Mouse (Mus musculus) spleen, embryonic (tissue): ENCODE data around the gene Iqsec1.

Source experiments
- CTCF ChIA-PET: fragments of 350-600 bp; sonication (Branson Sonifier 250); formaldehyde crosslinking; loops from one replicate; lab custom pipeline; 2022; lab: Charles Lee

Iqsec1 gene

DNA sequence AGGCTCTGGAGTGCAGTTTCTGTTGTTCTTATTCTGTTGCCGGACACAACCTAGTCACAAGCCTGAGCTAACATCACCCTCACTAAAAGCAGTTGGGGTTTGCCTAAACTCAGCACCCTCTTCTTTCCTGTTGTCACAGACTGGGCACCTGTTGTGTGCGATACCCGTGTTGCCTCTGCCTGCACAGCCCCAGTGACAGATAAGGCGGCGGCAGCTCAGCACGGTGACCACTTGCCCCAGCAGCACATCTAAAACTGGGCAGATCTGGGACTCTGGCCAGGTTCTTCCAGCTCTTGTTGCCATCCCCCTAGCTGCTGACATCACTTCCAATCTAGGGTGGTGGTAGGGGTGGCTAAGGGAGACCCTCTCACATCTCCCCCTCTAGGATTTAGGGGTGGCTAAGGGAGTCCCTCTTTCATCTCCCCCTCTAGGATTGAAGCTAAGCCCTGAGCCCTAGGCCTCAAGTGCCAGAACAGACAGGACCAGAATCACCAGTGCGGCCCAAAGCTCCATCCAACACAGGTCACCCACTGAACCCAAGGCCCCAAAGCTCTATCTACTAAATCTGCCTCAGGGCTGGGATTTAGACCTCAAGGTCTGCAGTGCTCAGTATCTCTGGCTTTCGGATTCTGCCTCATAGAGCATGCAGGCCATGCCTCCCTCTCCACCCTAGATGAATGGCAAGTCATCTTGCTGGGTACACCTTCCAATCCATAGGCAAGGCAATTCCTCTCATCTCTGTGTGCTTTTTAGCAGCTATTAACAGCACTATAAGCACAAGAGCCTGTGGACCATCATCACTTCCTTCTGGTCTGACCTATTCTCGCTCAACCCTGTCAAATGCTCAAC, 278.3 kb downstream of the Iqsec1 start:
- CTCF ChIA-PET = interaction anchor here (0.7 kb wide), 1 partner anchor 38 kb away, joined by 11 read pairs; no protein-coding TSS in a partner anchor

DNA sequence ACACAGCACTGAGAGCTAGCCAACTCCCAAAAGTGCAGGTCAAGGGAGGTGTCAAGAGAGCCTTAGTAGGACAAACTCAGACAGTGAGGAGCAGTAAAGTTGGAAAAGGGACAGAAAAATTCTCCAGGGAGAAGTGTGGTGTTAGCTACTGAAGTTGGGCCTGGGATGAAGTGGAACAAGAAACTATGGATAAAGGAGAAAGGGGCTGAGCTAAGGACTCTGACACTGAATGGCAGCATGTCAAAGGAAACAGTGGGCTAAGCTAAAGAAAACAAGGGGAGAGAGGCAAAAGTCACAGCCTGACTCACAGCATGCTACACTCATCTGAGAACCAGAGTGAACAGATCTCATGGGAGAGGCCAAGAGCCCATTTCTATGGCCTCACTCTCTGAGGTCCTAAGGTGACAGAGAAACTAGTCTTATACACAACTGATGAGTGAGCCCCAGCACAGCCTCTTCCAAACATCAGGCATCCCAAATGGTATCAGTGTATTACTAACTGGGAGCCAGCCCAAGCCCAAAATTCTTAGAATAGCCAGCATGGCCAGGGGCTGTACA, 280.3 kb downstream of the Iqsec1 start:
- CTCF ChIA-PET = no interaction called here

DNA sequence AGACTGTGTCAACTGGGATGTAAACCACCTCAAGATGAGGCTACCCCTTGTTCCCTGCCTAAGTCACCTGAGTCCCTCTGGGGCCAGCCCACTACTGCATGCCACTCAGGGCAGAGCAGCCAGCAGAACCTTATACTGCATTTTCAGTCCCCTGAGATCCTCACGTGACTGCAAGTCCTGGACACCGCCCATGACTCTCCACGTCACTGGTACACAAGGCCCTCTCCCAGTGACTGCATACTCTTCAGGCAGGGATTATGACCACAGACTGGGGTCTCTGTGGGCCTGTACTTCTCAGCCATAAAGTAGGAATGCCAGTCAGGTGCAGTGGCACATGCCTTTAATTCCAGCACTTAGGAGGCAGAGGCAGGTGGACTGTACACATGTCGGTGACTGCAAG, 281.3 kb downstream of the Iqsec1 start:
- CTCF ChIA-PET = no interaction called here

DNA sequence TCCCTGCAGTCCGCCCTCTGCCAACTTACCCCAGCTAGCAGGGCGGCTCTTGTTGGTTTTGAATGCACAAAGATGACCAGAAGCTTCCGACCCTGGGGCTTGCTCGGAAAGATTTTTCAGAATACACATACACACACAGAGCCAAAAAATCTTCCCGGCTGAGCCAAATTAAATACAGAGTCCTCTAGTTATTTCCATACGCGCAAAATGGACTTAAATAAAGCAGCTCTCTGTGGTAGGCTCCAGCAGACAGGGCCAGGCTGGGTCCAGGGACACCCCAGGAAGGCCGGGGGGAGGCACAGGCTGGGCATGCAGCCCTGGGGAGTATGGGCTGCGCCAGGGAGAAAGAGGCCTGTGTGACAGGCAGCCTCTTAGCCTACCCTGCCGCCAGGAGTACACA, 282.0 kb downstream of the Iqsec1 start:
- CTCF ChIA-PET = no interaction called here

DNA sequence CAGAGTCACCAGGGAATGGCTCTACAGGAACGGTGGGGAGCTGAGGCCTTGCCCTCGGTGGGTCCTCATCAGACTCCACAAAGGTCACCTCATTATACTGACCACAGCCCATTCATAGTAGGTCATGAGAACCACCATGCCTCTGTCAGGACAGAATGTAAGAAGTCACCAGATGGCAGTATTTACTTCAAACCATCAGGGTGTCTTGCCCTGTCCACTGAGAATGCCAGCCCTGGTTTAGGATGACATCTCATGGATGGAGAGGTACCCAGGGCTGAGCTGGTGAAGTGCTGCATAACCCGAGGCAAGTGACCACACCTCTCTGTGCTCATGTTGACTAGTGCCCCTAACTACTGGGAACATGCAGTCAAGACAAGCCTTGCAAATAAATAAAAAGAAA, 282.7 kb downstream of the Iqsec1 start:
- CTCF ChIA-PET = no interaction called here

DNA sequence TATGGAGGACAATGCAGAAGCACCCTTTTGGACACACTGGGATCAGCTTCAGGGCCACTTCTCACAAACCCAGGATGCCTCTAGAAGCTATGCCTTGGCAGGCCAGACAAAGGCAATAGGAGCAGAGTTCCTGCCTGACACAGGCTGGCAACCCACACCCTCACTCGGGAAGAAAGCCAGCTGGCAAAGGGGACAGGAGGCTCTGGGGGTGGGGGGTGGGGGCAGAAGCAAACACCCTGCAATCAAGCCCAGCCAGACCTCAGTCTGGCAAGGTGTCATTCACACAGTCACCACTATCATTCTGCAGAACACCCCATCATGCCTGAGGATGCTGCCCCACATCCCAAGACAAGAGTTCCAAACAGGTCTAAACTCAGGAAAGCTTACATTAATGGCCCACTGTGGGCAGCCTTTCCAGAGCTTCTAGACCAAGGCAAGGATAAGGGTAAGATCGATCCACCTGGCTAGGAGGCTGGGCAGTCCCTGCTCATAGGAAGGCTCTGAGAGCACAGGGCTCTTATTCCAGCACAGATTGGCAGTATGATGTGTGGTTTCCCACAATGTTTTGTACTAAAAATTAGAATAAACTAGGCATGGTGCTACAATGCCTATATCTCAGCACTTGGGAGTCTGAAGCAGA, 283.7 kb downstream of the Iqsec1 start:
- CTCF ChIA-PET = no interaction called here

DNA sequence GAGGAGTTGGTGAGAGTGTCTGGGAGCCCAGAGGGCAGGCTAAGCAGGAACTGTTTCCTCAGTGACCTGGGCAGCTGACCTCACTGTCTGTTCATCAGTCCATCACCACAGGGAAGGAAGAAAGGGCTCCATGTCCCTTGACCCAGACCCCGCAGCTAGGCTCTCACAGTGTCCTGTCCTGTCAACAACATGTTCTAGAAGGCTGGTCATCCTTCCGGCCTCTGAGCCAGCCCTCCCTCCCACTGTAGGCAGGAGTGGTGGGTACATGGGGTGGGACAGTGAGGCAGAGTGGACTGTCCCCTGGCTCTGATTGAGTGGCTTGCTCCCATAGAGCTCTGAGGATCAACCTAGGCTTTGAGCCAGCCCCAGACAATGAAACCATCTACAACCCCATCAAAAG, 284.7 kb downstream of the Iqsec1 start:
- CTCF ChIA-PET = no interaction called here

DNA sequence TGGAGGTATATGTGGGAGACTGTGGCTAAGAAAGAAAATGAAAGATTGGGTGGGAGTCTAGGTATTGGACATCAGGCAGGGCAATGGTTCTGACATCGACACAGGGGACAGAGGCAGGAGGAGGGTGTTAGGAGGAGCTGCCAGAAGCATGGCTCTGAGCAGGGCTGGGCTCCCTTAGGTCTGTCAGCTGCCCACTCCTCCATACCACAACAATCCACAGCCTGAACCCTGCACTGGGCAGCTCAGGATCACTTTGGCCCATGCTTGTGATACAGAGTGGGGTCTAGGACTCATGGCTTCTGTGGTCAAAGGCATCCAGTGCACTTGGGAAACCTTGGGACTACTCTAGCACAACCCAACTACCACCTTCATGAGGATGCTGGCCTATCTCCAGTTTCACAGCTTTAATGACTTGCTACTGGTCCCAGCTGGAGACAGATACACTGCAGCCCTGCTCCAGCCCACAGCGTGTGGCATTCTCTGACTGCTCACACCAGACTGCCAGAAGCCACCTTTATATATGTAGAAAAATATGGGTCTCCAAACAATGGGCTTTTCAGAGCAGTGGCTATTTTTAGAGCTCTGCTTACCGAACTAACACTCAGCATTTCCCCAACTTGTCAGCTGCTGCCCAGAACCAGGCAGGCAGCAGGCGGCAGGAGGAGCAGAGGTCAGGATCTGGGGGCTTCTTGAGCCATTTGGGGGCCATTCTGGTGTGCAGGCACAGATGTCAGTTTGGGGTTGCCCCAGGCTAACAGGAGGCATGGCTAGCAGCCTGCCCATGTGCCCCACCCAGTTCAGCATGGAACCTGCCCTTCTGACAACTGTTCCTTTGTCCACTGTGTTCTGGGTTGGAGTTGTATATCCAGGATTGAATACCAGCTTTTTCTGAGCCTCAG, 285.4 kb downstream of the Iqsec1 start:
- CTCF ChIA-PET = no interaction called here

DNA sequence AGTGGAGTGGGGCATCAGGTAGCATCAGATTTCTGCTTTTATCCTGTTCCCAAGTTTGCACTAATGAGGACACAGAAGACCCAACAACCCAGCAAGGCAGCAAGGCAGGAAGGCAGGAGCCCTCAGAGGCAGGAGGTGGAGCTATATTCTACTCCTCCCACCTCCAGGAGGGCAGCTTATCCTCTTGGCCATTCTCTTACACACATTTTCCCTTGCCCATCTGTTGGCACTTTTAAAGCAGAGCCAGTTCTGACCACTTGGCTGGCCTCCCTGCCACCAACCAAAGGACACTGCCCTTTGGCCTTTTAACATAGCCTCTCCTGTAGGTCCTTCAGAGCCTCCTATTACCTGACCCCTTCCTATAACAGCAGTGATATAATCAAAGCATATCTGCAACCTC, 286.3 kb downstream of the Iqsec1 start:
- CTCF ChIA-PET = no interaction called here

DNA sequence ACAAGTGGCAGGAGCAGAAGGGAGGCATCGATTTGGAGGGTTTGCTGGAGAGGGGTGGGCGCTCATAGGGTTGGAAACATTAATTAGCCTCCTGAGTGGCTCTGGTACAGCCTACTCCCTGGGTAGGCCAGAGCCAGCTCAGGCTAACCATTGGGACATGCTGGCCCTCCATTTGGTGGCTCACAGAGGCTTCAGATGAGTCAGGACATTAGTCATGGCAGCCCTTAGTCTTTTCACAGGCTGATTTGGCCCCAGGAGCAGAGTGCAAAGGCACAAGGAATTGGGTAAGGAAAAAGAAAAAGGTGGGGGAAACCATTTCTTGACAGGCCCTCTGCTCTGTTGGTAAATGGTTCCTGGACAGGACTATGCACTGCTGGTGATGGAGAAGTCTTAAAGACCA, 287.1 kb downstream of the Iqsec1 start:
- CTCF ChIA-PET = no interaction called here

DNA sequence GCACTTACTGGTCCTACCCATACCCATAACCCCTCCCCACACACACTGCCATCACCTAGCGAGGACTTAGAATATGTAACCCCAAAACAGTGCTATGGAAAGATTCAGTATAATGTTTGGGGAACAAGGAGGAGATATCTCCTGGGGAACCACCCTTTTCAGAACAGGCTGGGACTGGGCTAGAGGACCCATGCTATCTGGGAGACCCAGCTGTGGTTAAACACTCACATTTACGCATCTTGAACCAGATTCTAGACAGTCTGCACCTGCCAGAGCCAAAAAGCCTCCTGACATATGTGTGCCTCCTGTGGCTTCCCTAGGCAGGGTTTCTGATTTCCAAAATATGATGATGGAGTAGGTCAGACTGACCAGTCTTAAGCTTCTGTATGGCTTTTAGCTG, 287.7 kb downstream of the Iqsec1 start:
- CTCF ChIA-PET = no interaction called here

DNA sequence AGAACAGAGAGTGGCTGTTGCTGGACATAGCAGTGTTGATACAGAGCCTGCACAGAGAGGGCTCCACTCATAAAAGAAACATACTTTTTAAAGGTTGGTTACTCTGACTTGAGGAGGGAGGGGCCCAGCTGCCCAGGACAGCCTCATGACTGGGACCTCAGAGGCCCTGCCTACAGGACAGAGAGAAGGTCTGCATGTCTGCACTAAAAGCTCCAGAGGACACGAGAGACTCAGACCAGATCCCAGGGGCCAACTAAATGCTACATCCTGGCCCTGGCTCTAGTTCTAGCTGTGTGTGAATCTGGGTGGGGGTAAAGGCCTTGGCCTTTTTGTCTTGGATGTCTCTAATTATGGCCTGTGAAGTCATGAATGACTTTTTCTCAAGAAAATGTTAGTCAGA, 288.4 kb downstream of the Iqsec1 start:
- CTCF ChIA-PET = no interaction called here

DNA sequence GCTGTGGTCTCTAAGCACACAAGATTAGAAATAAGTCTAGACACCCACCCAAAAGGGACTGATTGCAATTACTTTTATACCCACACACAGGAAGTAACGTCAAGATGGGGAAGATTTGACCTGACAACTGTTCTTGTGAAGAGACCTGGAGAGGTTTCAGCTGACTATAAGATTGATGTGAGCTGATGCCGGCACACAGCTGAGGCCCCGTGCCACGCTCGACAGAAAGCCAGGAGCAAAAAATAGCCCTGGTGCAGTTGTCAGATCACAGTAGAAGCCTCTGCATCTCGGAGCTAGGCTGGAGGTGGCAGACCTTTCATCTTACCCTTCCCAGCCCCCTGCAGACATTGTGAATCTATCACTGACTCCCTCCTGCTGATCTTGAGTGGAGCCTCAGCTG, 289.6 kb downstream of the Iqsec1 start:
- CTCF ChIA-PET = interaction anchor here (0.9 kb wide), 1 partner anchor 35 kb away, joined by 3 read pairs; no protein-coding TSS in a partner anchor

DNA sequence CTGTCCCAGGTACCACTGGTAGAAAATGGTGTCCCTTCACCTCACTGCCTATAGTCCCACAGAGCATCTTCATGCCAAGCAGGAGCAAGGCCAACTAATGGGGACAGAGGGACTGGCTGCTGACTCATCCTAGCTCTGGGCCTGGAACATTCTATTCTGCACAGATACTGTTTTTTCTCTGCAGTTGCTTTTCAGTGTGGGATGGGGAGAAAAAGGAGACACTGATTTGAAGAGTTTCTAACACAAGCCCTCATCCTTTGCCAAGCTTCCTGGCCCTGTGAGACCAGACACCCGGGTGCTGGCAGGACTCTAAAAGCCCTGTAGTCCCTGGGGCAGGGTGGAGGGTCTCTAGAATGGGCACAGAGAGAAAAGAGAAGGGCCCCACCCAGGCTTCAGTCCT, 292.7 kb downstream of the Iqsec1 start:
- CTCF ChIA-PET = no interaction called here

DNA sequence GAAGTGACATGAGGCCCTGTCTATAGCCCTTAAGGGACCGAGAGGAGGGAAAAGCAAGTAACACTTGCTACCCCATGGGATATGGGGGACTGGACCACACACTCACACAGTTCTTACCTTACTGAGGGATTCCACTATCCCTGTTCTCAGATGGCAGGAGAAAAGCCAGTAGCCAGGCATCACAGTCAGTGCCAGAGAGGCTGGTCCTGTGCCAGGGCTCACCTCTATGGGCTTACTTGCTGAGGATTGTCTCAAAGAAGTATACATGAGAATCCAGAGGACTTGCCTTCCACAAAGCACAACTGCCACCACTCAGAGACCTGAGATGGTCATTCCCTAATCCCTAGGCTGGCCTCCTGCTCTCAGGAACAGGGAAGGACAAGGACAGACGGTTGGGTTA, 296.1 kb downstream of the Iqsec1 start:
- CTCF ChIA-PET = no interaction called here

DNA sequence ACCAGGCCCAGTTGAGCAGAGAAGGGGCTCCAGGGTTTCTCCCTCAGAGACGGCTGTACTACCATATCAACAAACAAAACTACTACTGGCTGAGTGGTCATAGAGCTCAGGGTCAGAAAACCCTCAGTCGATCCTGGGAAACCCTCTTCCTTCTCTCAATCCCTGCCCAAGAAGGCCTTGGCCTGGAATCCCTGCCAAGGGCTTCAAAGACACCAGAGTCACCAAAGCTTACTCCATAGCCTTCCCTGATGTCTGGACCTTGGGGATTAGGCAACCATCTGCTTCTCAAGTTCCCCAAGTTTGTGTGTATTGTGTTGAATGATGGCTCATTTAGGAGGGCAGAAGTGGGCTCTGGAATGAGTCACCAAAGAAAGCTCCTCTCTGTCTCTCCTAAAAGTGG, 296.6 kb downstream of the Iqsec1 start:
- CTCF ChIA-PET = no interaction called here

DNA sequence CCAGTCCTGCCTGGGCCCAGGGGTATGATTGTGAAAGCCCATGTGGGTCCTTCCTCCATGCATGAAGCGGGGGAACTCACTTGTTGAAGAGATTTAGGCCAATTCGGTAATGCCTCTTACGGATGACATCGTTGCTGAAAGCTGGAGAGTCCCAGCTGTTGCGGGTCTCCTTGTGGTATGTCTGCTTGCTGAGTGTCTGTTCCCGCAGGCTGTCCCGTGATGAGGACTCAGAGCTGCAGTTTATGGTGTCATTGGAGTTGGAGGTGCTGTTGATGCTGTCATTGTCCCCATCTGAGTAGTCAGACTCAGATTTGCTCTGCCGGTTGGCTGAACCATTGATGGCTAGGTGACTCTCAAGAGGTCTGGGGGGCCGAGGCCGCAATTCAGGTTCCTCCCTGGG, 299.0 kb downstream of the Iqsec1 start:
- CTCF ChIA-PET = no interaction called here

DNA sequence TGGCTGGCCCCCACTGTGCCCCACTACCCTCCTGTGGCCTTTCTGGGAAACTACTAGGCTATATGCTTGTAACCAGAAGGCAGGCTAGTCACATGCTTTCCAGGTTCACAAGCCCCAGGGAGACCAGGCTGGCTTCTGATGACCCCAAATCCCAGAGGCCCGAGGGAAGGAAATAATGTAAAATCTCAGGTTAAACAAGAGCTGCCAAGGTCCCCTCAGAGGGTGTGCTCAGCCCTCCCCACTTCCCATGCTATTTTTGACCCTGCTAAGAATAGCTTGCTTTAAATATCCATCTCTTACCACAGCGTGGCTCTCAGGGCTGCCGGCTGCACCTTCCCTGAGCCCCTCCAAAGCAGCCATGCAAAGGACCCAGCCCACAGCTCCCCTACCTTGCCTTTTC, 299.7 kb downstream of the Iqsec1 start:
- CTCF ChIA-PET = interaction anchor here (0.6 kb wide), 1 partner anchor 144 kb away, joined by 5 read pairs; no protein-coding TSS in a partner anchor

DNA sequence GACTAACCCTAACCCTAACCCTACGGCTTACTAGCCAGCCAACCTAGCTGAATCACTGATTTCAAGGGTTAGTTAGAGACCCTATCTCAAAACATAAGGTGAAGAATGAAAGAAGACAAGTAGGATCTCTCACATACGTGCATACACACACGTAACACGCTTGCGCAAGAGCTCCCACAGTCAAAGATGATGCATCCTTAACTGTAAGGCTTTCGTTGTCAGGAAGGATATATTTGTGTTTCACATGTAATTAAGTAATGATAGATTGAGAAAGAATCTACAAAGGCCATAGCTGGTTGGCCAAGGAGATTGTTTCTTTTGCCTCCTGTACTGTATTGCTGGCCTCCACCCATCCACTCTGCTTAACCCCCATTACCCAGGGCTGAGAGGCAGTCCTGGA, 300.5 kb downstream of the Iqsec1 start:
- CTCF ChIA-PET = no interaction called here

DNA sequence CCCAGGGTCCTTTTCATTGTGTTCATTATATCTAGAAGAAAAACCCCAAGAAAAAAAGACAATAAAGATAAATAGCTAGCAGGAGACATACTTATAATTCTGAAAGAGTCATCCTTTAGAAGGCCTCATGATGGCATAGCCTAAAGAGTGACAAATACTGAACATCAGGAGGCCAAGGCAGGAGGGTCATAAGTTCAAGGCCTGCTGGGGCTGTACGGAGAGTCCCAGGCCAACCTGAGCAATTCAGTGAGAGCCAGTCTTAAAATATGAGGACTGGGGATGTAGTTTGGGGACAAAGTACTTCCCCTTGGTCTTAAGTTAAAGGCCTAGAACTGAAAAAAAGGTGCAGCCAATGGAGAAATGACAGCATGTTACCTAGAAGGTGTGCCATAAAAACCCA, 301.7 kb downstream of the Iqsec1 start:
- CTCF ChIA-PET = no interaction called here

DNA sequence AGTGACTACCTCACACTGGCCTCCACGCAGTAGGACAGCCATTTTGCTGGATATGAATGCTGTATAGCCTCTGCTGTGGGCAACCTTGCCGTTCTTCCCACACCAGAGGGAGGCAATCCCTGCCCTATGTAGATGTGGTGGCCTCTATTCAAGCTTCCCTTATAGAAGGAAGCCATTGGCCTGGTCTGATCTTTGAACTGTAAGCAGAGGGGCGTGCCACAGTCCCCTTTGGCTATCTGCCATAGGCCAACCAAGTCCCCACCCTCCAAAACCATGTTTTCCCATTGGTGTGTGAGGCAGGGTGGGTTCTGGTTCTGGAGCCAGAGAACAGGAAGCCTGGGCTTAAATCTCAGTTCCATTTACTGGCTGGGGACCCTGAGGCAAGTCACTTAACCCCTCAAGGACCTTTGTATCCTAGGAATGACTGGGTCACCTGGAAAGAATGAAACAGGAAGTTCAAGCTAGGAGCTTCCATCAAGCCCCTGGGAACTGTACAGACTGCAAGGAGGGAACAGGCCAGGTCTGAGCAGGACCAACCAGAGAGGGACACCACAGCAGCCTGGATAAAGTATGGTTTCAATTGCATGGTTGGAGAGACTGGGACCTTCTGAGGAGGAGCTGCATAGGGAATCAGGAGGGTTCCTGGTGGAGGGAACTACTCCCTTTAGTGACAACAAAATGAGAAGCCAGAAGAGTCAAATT, 304.5 kb downstream of the Iqsec1 start:
- CTCF ChIA-PET = no interaction called here
